Mouse (Mus musculus) thymus, postnatal 0 days (tissue): ENCODE data around the gene Mst1. TPM values are rescaled to one million over a fixed set of nuclear protein-coding genes. Genes with fewer than 3 reads are reported as not detected.

Experiments used
- DNase-seq: peaks from one replicate; pipeline ENCODE4 v3.0.0-alpha.2; 2015; ENCODE audit warnings: low spot score
- polyA plus RNA-seq: library from polyadenylated mRNA; unstranded; fragments of >200 nt; fragmentation: Nextera tagmentation; extraction: Ambion mirVana; gene quantifications from 2 replicates; pipeline ENCODE4 v1.2.1, GENCODE M21; 2015

Gene Mst1
- polyA plus RNA-seq, 1 experiment from 2014 or later: 1.5 TPM

- DNase-seq: no peak
Observed at GRCm38 (mm10) chr9:108056361-108057261, 23.6 kb upstream of the Mst1 start.

GRCm38 (mm10) chr9:108057262-108057562, 23.0 kb upstream of the Mst1 start:
- DNase-seq: no peak

GRCm38 (mm10) chr9:108058291-108058690, 21.9 kb upstream of the Mst1 start:
- no peak for DNase-seq

GRCm38 (mm10) chr9:108062142-108062541, 18.1 kb upstream of the Mst1 start:
- DNase-seq: no peak

- DNase-seq: no peak
Observed at GRCm38 (mm10) chr9:108063361-108063760, 16.9 kb upstream of the Mst1 start.

- peak; percentile 71 for DNase-seq
Observed at GRCm38 (mm10) chr9:108065491-108066011, 14.7 kb upstream of the Mst1 start.

GRCm38 (mm10) chr9:108067199-108067598, 13.0 kb upstream of the Mst1 start:
- DNase-seq: no peak

- peak; percentile 87 for DNase-seq
Observed at GRCm38 (mm10) chr9:108067900-108068299, 12.3 kb upstream of the Mst1 start.

- DNase-seq: no peak
Observed at GRCm38 (mm10) chr9:108069007-108069406, 11.2 kb upstream of the Mst1 start.

- DNase-seq: no peak
Observed at GRCm38 (mm10) chr9:108069529-108069928, 10.7 kb upstream of the Mst1 start.

- DNase-seq: no peak
Observed at GRCm38 (mm10) chr9:108071801-108072200, 8.4 kb upstream of the Mst1 start.

GRCm38 (mm10) chr9:108072481-108072924, 7.7 kb upstream of the Mst1 start:
- DNase-seq: no peak

- no peak for DNase-seq
Observed at GRCm38 (mm10) chr9:108073141-108073930, 6.9 kb upstream of the Mst1 start.

GRCm38 (mm10) chr9:108082549-108082948, 2.3 kb downstream of the Mst1 start:
- DNase-seq: no peak

- peak; percentile 39 for DNase-seq
Observed at GRCm38 (mm10) chr9:108082988-108083431, 2.8 kb downstream of the Mst1 start, which contains the start of gene Rnf123. TSS of gene Rnf123 (minus strand) at chr9:108083346.

GRCm38 (mm10) chr9:108083561-108083960, 3.3 kb downstream of the Mst1 start:
- DNase-seq: no peak

GRCm38 (mm10) chr9:108085261-108085660, 5.0 kb downstream of the Mst1 start:
- DNase-seq: no peak

GRCm38 (mm10) chr9:108090611-108091120, 10.4 kb downstream of the Mst1 start:
- no peak for DNase-seq

- no peak for DNase-seq
Observed at GRCm38 (mm10) chr9:108093586-108093985, 13.3 kb downstream of the Mst1 start.

- peak; percentile 93 for DNase-seq
Observed at GRCm38 (mm10) chr9:108094184-108094941, 14.1 kb downstream of the Mst1 start, which contains the start of gene Apeh. TSS of gene Apeh (minus strand) at chr9:108094606.

GRCm38 (mm10) chr9:108094998-108095411, 14.8 kb downstream of the Mst1 start:
- no peak for DNase-seq
